Mouse (Mus musculus) lung, postnatal 25 days (tissue): Measurements from ENCODE around the gene Sbpl.

Experiments
- DNase-seq: peaks from one replicate; pipeline ENCODE4 v3.0.0; 2022; ENCODE audit warnings: low spot score

Gene Sbpl

GRCm38 (mm10) chr17:23955174-23955573, at the start of gene Sbpl:
Gene Sbpl (minus strand): TSS chr17:23955274.
- no peak for DNase-seq

- DNase-seq: no peak
These were observed 49.1 kb upstream of the Sbpl start for GRCm38 (mm10) chr17:24004071-24004665.

- no peak for DNase-seq
These were observed 45.3 kb upstream of the Sbpl start for GRCm38 (mm10) chr17:24000404-24000803.

- no peak for DNase-seq
These were observed 43.3 kb upstream of the Sbpl start for GRCm38 (mm10) chr17:23998383-23998782.

GRCm38 (mm10) chr17:23997901-23998300, 42.8 kb upstream of the Sbpl start, which contains the start of gene Prss22:
Gene Prss22 (minus strand): TSS chr17:23998100.
- DNase-seq: no peak

GRCm38 (mm10) chr17:23995421-23995820, 40.3 kb upstream of the Sbpl start:
- no peak for DNase-seq

GRCm38 (mm10) chr17:23994667-23995066, 39.6 kb upstream of the Sbpl start:
- DNase-seq: no peak

- peak; percentile 90 for DNase-seq
These were observed 38.7 kb upstream of the Sbpl start for GRCm38 (mm10) chr17:23993559-23994428.

- DNase-seq: no peak
These were observed 37.9 kb upstream of the Sbpl start for GRCm38 (mm10) chr17:23992789-23993553.

GRCm38 (mm10) chr17:23989802-23990201, 34.7 kb upstream of the Sbpl start:
- DNase-seq: peak; percentile 66

GRCm38 (mm10) chr17:23984989-23985388, 29.9 kb upstream of the Sbpl start:
- DNase-seq: no peak

GRCm38 (mm10) chr17:23982912-23983311, 27.8 kb upstream of the Sbpl start:
- peak; percentile 27 for DNase-seq

- DNase-seq: peak; percentile 31
These were observed 25.3 kb upstream of the Sbpl start, which contains the start of gene Prss30 for GRCm38 (mm10) chr17:23980297-23980909. Gene Prss30 (minus strand): TSS chr17:23980566.

- DNase-seq: no peak
These were observed 24.4 kb upstream of the Sbpl start for GRCm38 (mm10) chr17:23979471-23979870.

GRCm38 (mm10) chr17:23976665-23977064, 21.6 kb upstream of the Sbpl start:
- no peak for DNase-seq

- no peak for DNase-seq
These were observed 16.2 kb upstream of the Sbpl start for GRCm38 (mm10) chr17:23971315-23971714.

- DNase-seq: peak; percentile 82
These were observed 14.2 kb upstream of the Sbpl start for GRCm38 (mm10) chr17:23969231-23969630.

- peak; percentile 29 for DNase-seq
These were observed 13.7 kb upstream of the Sbpl start for GRCm38 (mm10) chr17:23968780-23969179.

GRCm38 (mm10) chr17:23966658-23967401, 11.8 kb upstream of the Sbpl start:
- peak; percentile 54 for DNase-seq

GRCm38 (mm10) chr17:23965805-23966425, 10.8 kb upstream of the Sbpl start:
- no peak for DNase-seq
